Mouse (Mus musculus) lung, postnatal 0 days (tissue): ENCODE measurements around the gene Swi5. TPM values are rescaled to one million over a fixed set of nuclear protein-coding genes. Genes with fewer than 3 reads are reported as not detected.

ENCODE experiments used
- ATAC-seq: fragments of 200-750 bp; cut with Nextera tagmentation; 2 replicates; pipeline ENCODE4 v1.8.0; 2017; ENCODE audit warnings: moderate library complexity
- DNase-seq: peaks from one replicate; pipeline ENCODE4 v3.0.0-alpha.2; 2016; ENCODE audit warnings: low spot score
- H3K27ac ChIP-seq: fragments of 300-500 bp; sonication (generic); 2 replicates; pipeline ENCODE4 v1.5.1; 2014; ENCODE audit warnings: antibody characterized with exemption, mild to moderate bottlenecking, low read length, mixed read lengths
- H3K27me3 ChIP-seq: fragments of 300-500 bp; sonication (generic); replicated peaks from 2 replicates; pipeline ENCODE4 v1.6.1; 2014; ENCODE audit warnings: low read length, mixed read lengths; ENCODE audit not compliant: insufficient read depth
- H3K36me3 ChIP-seq: fragments of 300-500 bp; sonication (generic); 2 replicates; pipeline ENCODE4 v1.6.1; 2014; ENCODE audit warnings: low read length, mixed read lengths; ENCODE audit not compliant: insufficient read depth
- H3K4me1 ChIP-seq: fragments of 300-500 bp; sonication (generic); 2 replicates; pipeline ENCODE4 v1.6.1; 2014; ENCODE audit warnings: antibody characterized with exemption, low read depth, low read length, mixed read lengths; ENCODE audit not compliant: insufficient read depth
- H3K4me2 ChIP-seq: fragments of 300-500 bp; sonication (generic); replicated peaks from 2 replicates; pipeline ENCODE4 v1.6.1; 2014; ENCODE audit warnings: low read depth, mild to moderate bottlenecking, low read length, moderate library complexity, mixed read lengths
- H3K4me3 ChIP-seq: fragments of 300-500 bp; sonication (generic); 2 replicates; pipeline ENCODE4 v1.5.1; 2014; ENCODE audit warnings: low read depth, low read length
- H3K9ac ChIP-seq: fragments of 300-500 bp; sonication (generic); replicated peaks from 2 replicates; pipeline ENCODE4 v1.6.1; 2014; ENCODE audit warnings: low read depth, mild to moderate bottlenecking
- H3K9me3 ChIP-seq: fragments of 300-500 bp; sonication (generic); 2 replicates; pipeline ENCODE4 v1.6.1; 2016; ENCODE audit warnings: low read length, mixed read lengths
- CTCF ChIP-seq: IDR thresholded peaks from 2 replicates; pipeline ENCODE4 v1.5.1; 2016; ENCODE audit warnings: antibody characterized with exemption, mild to moderate bottlenecking
- EP300 ChIP-seq: IDR thresholded peaks from 2 replicates; pipeline ENCODE4 v1.6.1; 2016; ENCODE audit warnings: antibody characterized with exemption, mild to moderate bottlenecking, control low read depth
- whole genome bisulfite sequencing: fragments of 180-500 bp; shearing (Covaris S2); extraction: QIAGEN DNeasy Blood & Tissue Kit; methylation state at CpG from one replicate; pipeline ENCODE4 v1.1.7; 2014; 5-methylcytosine and 5-hydroxymethylcytosine counted together
- polyA plus RNA-seq: library from polyadenylated mRNA; unstranded; fragments of >200 nt; fragmentation: Nextera tagmentation; extraction: Ambion mirVana; gene quantifications from 2 replicates; pipeline ENCODE4 v1.2.1, GENCODE M21; 2015

Swi5 gene
- polyA plus RNA-seq, 1 experiment from 2014 or later, result 299 TPM

DNA sequence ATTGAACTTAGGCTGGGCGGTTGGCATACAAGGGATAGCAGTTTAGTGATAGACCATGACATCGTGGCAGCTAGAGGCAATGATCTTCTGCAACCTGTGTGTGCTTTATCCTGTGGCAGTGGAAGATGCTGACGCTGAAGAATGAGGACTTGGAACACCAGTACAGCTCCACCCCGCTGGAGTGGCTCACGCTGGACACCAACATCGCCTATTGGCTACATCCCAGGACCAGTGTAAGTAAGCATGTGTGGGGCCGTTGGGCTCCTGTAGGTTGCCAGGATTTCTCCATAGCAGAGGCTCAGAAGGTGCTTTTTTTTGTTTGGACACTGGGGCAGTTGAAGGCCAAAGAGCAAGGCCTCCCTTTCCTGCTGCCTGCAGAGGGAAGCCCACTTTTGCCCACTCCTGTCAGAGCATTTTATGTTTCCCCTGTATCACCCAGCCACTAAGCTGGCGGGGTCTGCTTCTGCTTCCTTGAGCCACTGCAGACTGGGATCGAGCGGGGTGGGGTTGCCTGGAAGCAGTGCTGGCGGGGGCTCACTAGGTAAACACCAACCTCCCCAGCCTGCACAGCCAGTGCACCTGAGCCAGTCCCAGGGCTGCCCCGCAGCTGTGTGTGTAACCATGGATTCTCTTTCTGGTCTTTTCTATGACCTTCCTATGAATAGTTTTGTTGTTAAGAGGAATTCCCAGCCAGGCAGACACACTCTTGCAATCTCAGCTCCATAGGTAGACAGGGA is 35.9 kb downstream of the Swi5 start:
- no peaks in the 10 kb centered on the region for H3K9me3 ChIP-seq
- peak overlapping the region; percentile 32; the same call in 1 of the 2 replicates for H3K27ac ChIP-seq
- peak; percentile 37 for ATAC-seq
- no peak overlapping the region for H3K4me3 ChIP-seq
- peak; percentile 61 for DNase-seq
- H3K27me3 ChIP-seq, result no peaks in the 10 kb centered on the region
- peaks cover 5% of the 10 kb centered on the region; the same call in 1 of the 2 replicates for H3K36me3 ChIP-seq
- 65% methylated on average over 12 of the region's 12 CpGs for WGBS
- H3K4me2 ChIP-seq, result no peak overlapping the region
- H3K4me1 ChIP-seq, result no peaks in the 10 kb centered on the region; the same call in 1 of the 2 replicates
- no peak overlapping the region for H3K9ac ChIP-seq
- TF ChIP-seq EP300, result no peak
- TF ChIP-seq CTCF, result no peak

DNA sequence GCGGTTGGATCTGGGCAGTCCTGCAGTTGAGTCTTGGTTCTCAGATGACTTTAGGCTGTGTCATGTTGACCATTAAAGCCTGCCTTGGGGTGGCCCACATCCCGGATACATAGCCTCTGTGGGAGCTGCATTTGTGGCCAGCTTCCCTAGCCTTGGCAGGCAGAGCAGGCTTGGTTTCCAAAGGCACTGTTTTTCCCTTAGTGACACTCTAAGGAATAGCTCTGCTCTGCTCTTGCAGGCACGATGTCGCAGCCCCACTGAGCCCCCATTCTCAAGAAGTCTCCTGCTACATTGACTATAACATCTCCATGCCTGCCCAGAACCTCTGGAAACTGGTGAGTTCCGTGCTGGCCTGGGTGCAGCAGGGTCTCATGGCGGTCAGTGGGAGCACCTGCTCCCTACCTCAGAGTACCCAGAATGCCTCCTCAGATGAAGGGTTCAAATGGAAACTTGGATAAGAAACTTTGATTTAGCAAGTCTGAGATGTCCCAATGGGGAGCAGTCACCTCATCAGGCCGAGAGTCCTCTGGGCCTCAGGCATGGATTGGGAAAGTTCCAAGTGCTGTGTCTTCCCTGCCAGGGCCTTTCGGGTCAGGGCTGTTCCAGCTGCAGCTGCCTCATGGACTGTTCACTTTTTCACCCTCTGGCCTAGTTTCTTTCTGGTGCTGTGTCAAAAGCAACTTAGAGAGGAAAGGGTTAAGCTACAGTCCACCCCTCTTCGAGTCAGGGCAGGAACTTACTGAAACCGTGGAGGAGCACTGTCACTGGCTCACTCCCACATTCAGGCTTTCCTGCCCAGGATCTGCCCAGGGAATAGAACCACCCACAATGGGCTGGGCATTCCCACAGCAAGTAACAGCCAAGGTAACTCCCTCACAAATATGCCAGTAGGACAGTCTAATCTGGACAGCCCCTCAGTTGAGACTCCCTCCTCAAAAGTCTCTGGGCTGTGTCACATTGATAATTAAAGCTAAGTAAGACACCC is 39.2 kb downstream of the Swi5 start:
- H3K27ac ChIP-seq, result peak overlapping the region; percentile 59
- H3K4me1 ChIP-seq, result no peaks in the 10 kb centered on the region; the same call in 1 of the 2 replicates
- peak; percentile 87 for DNase-seq
- WGBS, result 62% methylated on average over 10 of the region's 10 CpGs
- peak; percentile 75 for ATAC-seq
- H3K27me3 ChIP-seq, result no peaks in the 10 kb centered on the region
- no peak overlapping the region for H3K4me2 ChIP-seq
- H3K9me3 ChIP-seq, result no peaks in the 10 kb centered on the region
- H3K4me3 ChIP-seq, result no peak overlapping the region
- TF ChIP-seq CTCF, result no peak
- TF ChIP-seq EP300, result peak; percentile 42; the same call in 1 of the 2 replicates
- no peak overlapping the region for H3K9ac ChIP-seq
- H3K36me3 ChIP-seq, result peaks cover 7% of the 10 kb centered on the region; the same call in 1 of the 2 replicates

DNA sequence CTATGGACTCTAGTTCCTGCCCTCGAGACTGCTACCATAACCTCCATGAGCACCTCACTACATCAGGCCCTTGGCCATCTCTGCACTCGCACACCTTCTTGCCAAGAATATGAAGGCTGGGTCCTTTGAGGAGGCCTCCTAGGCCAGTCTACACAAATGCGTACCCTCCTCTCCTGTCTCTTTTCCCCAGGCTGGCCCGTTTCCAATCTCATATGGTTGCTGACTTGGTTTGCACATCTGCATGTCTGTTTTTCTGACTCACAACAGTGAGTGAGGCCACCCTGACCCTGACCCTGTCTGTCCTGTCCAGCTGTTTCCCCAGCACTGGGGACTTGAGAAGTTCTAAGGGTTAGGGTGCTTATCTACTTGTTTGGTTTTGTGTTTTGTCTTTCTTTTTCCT is 41.1 kb downstream of the Swi5 start:
- Histone ChIP-seq H3K27me3 (no peaks in the 10 kb centered on the region), H3K4me1 (no peaks in the 10 kb centered on the region), H3K36me3 (peaks cover 5% of the 10 kb centered on the region; the same call in 1 of the 2 replicates), H3K9me3 (no peaks in the 10 kb centered on the region), H3K4me3 (no peak overlapping the region), H3K27ac (no peak overlapping the region), H3K4me2 (no peak overlapping the region), H3K9ac (no peak overlapping the region)
- TF ChIP-seq EP300 (no peak), CTCF (no peak)
- 78% methylated on average over 4 of the region's 4 CpGs for WGBS
- ATAC-seq (no peak), DNase-seq (peak; percentile 17)

DNA sequence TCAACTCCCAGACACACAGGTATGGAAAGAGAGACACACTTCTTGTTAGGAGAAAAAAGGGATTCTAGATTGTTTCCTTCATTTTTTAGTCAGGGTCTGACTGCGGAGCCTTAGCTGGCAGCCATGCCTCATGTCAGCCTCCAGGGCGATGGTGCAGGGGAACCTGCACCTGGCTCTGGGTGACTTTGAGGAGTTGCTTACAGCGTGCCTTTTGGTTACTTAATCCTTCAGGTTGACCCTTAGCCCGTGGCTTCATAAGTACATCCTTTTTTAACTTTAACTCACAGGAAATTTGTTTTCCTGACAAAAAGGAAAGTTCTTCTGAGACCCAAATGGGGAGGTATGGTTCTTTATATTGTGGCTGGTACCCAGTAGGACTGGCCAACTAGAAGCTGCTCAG is 44.9 kb downstream of the Swi5 start:
- WGBS, result 77% methylated on average over 4 of the region's 4 CpGs
- Histone ChIP-seq H3K36me3 (peaks cover 5% of the 10 kb centered on the region; the same call in 1 of the 2 replicates), H3K4me1 (no peaks in the 10 kb centered on the region; the same call in 1 of the 2 replicates), H3K9me3 (no peaks in the 10 kb centered on the region), H3K9ac (no peak overlapping the region), H3K4me3 (no peak overlapping the region), H3K4me2 (no peak overlapping the region), H3K27me3 (no peaks in the 10 kb centered on the region), H3K27ac (no peak overlapping the region)
- DNase-seq (no peak), ATAC-seq (no peak)
- no peak for TF ChIP-seq CTCF
- TF ChIP-seq EP300, result no peak

DNA sequence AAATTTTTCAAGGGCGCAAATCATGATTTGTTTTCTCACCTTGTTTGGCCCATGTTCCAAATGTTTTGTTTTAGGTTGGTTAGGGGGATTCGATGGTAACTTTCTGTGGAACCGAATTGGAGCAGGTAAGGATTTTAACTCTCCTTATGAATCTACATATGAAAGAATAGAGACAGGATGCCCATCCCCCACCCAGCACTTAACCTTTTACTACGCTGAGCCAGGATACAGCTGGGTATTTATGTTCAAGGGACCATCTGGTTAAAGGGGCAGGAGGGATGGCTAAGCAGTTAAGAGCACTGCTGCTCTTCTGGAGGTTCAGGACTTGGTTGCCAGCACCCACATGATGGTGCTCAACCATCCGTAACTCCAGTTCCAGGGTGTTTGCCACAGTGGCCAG is 47.3 kb downstream of the Swi5 start:
- Histone ChIP-seq H3K9me3 (no peaks in the 10 kb centered on the region), H3K9ac (no peak overlapping the region), H3K4me1 (peaks cover 4% of the 10 kb centered on the region; the same call in 1 of the 2 replicates), H3K4me2 (no peak overlapping the region), H3K4me3 (no peak overlapping the region), H3K27ac (no peak overlapping the region), H3K36me3 (peaks cover 5% of the 10 kb centered on the region; the same call in 1 of the 2 replicates), H3K27me3 (no peaks in the 10 kb centered on the region)
- TF ChIP-seq CTCF (no peak), EP300 (no peak)
- whole genome bisulfite sequencing, result 82% methylated on average over 5 of the region's 5 CpGs
- no peak for ATAC-seq
- no peak for DNase-seq
